Mouse (Mus musculus): Measurements from ENCODE around the gene Tlcd2.

Gene Tlcd2

GRCm38 (mm10) chr11:75467512-75468215, 6.1 kb downstream of the Tlcd2 start:
- DNase-seq (ENCODE audit: low spot score) = peak; percentile 73

GRCm38 (mm10) chr11:75468410-75468809, 6.9 kb downstream of the Tlcd2 start:
- DNase-seq (ENCODE audit: low spot score) = no peak

GRCm38 (mm10) chr11:75469261-75469660, 7.7 kb downstream of the Tlcd2 start:
- DNase-seq (ENCODE audit: low spot score) = no peak

GRCm38 (mm10) chr11:75470675-75471074, 9.2 kb downstream of the Tlcd2 start:
- no peak for DNase-seq (ENCODE audit: low spot score)

GRCm38 (mm10) chr11:75472469-75473081, 11.1 kb downstream of the Tlcd2 start:
- DNase-seq (ENCODE audit: low spot score) = no peak

GRCm38 (mm10) chr11:75473376-75473775, 11.9 kb downstream of the Tlcd2 start:
- DNase-seq (ENCODE audit: low spot score) = no peak

- DNase-seq (ENCODE audit: low spot score) = no peak
Measured at GRCm38 (mm10) chr11:75486192-75486591, 24.7 kb downstream of the Tlcd2 start.

GRCm38 (mm10) chr11:75486601-75487285, 25.2 kb downstream of the Tlcd2 start, which contains the start of gene Prpf8:
Gene Prpf8, plus strand, starts transcription at chr11:75486816.
- peak; percentile 99 for DNase-seq (ENCODE audit: low spot score)

GRCm38 (mm10) chr11:75487496-75487895, 26.0 kb downstream of the Tlcd2 start:
- no peak for DNase-seq (ENCODE audit: low spot score)

GRCm38 (mm10) chr11:75494296-75495049, 33.0 kb downstream of the Tlcd2 start:
- no peak for DNase-seq (ENCODE audit: low spot score)

- DNase-seq (ENCODE audit: low spot score) = no peak
Measured at GRCm38 (mm10) chr11:75498126-75498525, 36.6 kb downstream of the Tlcd2 start.

- no peak for DNase-seq (ENCODE audit: low spot score)
Measured at GRCm38 (mm10) chr11:75508162-75508561, 46.6 kb downstream of the Tlcd2 start.

- no peak for DNase-seq (ENCODE audit: low spot score)
Measured at GRCm38 (mm10) chr11:75508904-75509303, 47.4 kb downstream of the Tlcd2 start.

- no peak for DNase-seq (ENCODE audit: low spot score)
Measured at GRCm38 (mm10) chr11:75509741-75510626, 48.5 kb downstream of the Tlcd2 start, which contains the start of gene Rilp. Gene Rilp, plus strand, starts transcription at chr11:75510094.

GRCm38 (mm10) chr11:75510627-75510993, 49.1 kb downstream of the Tlcd2 start:
- DNase-seq (ENCODE audit: low spot score) = peak; percentile 87

- DNase-seq (ENCODE audit: low spot score) = no peak
Measured at GRCm38 (mm10) chr11:75511213-75511612, 49.7 kb downstream of the Tlcd2 start.

- DNase-seq (ENCODE audit: low spot score) = no peak
Measured at GRCm38 (mm10) chr11:75512301-75513018, 50.9 kb downstream of the Tlcd2 start.

GRCm38 (mm10) chr11:75513336-75513735, 51.8 kb downstream of the Tlcd2 start, which contains the start of gene Scarf1:
Gene Scarf1, plus strand, starts transcription at chr11:75513540.
- no peak for DNase-seq (ENCODE audit: low spot score)

GRCm38 (mm10) chr11:75515186-75515585, 53.7 kb downstream of the Tlcd2 start:
- DNase-seq (ENCODE audit: low spot score) = no peak

GRCm38 (mm10) chr11:75519834-75520633, 58.5 kb downstream of the Tlcd2 start:
- DNase-seq (ENCODE audit: low spot score) = no peak

All from c-Kit-positive CD71-positive TER-119-positive erythroid progenitor cells, embryonic 14.5 days (primary cell).